Mouse (Mus musculus): ENCODE measurements at regions not wholly inside any gene's neighbourhood (a gene's known extent, or its start where the extent isn't known, plus 50 kb on each side); places are given as distances from the start of the nearest gene placed in this dataset.
A peak's percentile ranks its signal among the peaks of the same experiment; 100 is the strongest.

GRCm38 (mm10) chr17:80827896-80828295 lies 99.6 kb upstream of the Map4k3 start:
- no peak for DNase-seq (ENCODE audit: low read depth, low spot score)

- DNase-seq (ENCODE audit: low read depth, low spot score): no peak
Observed at GRCm38 (mm10) chr17:80827361-80827760, 99.1 kb upstream of the Map4k3 start.

GRCm38 (mm10) chr17:80825971-80826730 lies 97.9 kb upstream of the Map4k3 start:
- no peak for DNase-seq (ENCODE audit: low read depth, low spot score)

- DNase-seq (ENCODE audit: low read depth, low spot score): no peak
Observed at GRCm38 (mm10) chr17:80825518-80825901, 97.2 kb upstream of the Map4k3 start.

- no peak for DNase-seq (ENCODE audit: low read depth, low spot score)
Observed at GRCm38 (mm10) chr17:80824826-80825517, 96.7 kb upstream of the Map4k3 start.

GRCm38 (mm10) chr17:80824261-80824660 lies 96.0 kb upstream of the Map4k3 start:
- DNase-seq (ENCODE audit: low read depth, low spot score): no peak

GRCm38 (mm10) chr17:80820888-80821287 lies 92.6 kb upstream of the Map4k3 start:
- DNase-seq (ENCODE audit: low read depth, low spot score): no peak

GRCm38 (mm10) chr17:80818477-80819028 lies 90.3 kb upstream of the Map4k3 start:
- DNase-seq (ENCODE audit: low read depth, low spot score): no peak

GRCm38 (mm10) chr17:80815747-80816146 lies 87.5 kb upstream of the Map4k3 start:
- DNase-seq (ENCODE audit: low read depth, low spot score): peak; percentile 41

GRCm38 (mm10) chr17:80813194-80813593 lies 84.9 kb upstream of the Map4k3 start:
- DNase-seq (ENCODE audit: low read depth, low spot score): no peak

GRCm38 (mm10) chr17:80809275-80809674 lies 81.0 kb upstream of the Map4k3 start:
- peak; percentile 20 for DNase-seq (ENCODE audit: low read depth, low spot score)

- DNase-seq (ENCODE audit: low read depth, low spot score): peak; percentile 69
Observed at GRCm38 (mm10) chr17:80808069-80808468, 79.8 kb upstream of the Map4k3 start.

GRCm38 (mm10) chr17:80803361-80803915 lies 75.2 kb upstream of the Map4k3 start:
- DNase-seq (ENCODE audit: low read depth, low spot score): no peak

GRCm38 (mm10) chr17:80802622-80803021 lies 74.3 kb upstream of the Map4k3 start:
- no peak for DNase-seq (ENCODE audit: low read depth, low spot score)

GRCm38 (mm10) chr17:80801991-80802390 lies 73.7 kb upstream of the Map4k3 start:
- DNase-seq (ENCODE audit: low read depth, low spot score): no peak

- DNase-seq (ENCODE audit: low read depth, low spot score): peak; percentile 99
Observed at GRCm38 (mm10) chr17:80801451-80801983, 73.2 kb upstream of the Map4k3 start.

- peak; percentile 18 for DNase-seq (ENCODE audit: low read depth, low spot score)
Observed at GRCm38 (mm10) chr17:80800877-80801276, 72.6 kb upstream of the Map4k3 start.

GRCm38 (mm10) chr17:80800454-80800853 lies 72.2 kb upstream of the Map4k3 start:
- DNase-seq (ENCODE audit: low read depth, low spot score): peak; percentile 43

- DNase-seq (ENCODE audit: low read depth, low spot score): no peak
Observed at GRCm38 (mm10) chr17:80799061-80799460, 70.8 kb upstream of the Map4k3 start.

- peak; percentile 51 for DNase-seq (ENCODE audit: low read depth, low spot score)
Observed at GRCm38 (mm10) chr17:80798281-80798980, 70.1 kb upstream of the Map4k3 start.

- no peak for DNase-seq (ENCODE audit: low read depth, low spot score)
Observed at GRCm38 (mm10) chr17:80796790-80797189, 68.5 kb upstream of the Map4k3 start.

GRCm38 (mm10) chr17:80796386-80796785 lies 68.1 kb upstream of the Map4k3 start:
- peak; percentile 33 for DNase-seq (ENCODE audit: low read depth, low spot score)
